Mouse (Mus musculus) lung, embryonic 14.5 days (tissue): ENCODE measurements around the gene Tsc2. TPM values are rescaled to one million over a fixed set of nuclear protein-coding genes. Genes with fewer than 3 reads are reported as not detected.
A peak's percentile ranks its signal among the peaks of the same experiment; 100 is the strongest.

Experiments used
- ATAC-seq: fragments of 200-750 bp; cut with Nextera tagmentation; 2 replicates; pipeline ENCODE4 v1.8.0; 2017; ENCODE audit warnings: mild to moderate bottlenecking, moderate TSS enrichment, moderate library complexity; ENCODE audit not compliant: insufficient read depth
- DNase-seq: peaks from one replicate; pipeline ENCODE4 v3.0.0-alpha.2; 2015
- H3K27ac ChIP-seq: fragments of 300-500 bp; sonication (generic); 2 replicates; pipeline ENCODE4 v1.5.1; 2014; ENCODE audit warnings: low read depth, mild to moderate bottlenecking, moderate library complexity
- H3K27me3 ChIP-seq: fragments of 300-500 bp; sonication (generic); 2 replicates; pipeline ENCODE4 v1.6.1; 2014; ENCODE audit warnings: low read length, control low read depth; ENCODE audit not compliant: insufficient read depth
- H3K36me3 ChIP-seq: fragments of 300-500 bp; sonication (generic); 2 replicates; pipeline ENCODE4 v1.6.1; 2014; ENCODE audit warnings: control low read depth; ENCODE audit not compliant: insufficient read depth
- H3K4me1 ChIP-seq: fragments of 300-500 bp; sonication (generic); 2 replicates; pipeline ENCODE4 v1.6.1; 2014; ENCODE audit warnings: antibody characterized with exemption, control low read depth; ENCODE audit not compliant: insufficient read depth
- H3K4me2 ChIP-seq: fragments of 300-500 bp; sonication (generic); 2 replicates; pipeline ENCODE4 v1.6.1; 2014; ENCODE audit warnings: mild to moderate bottlenecking
- H3K4me3 ChIP-seq: fragments of 300-500 bp; sonication (generic); 2 replicates; pipeline ENCODE4 v1.5.1; 2014; ENCODE audit warnings: low read depth, low read length
- H3K9ac ChIP-seq: fragments of 300-500 bp; sonication (generic); 2 replicates; pipeline ENCODE4 v1.6.1; 2014
- H3K9me3 ChIP-seq: fragments of 300-500 bp; sonication (generic); 2 replicates; pipeline ENCODE4 v1.6.1; 2016; ENCODE audit warnings: low read depth, low read length, control low read depth
- CTCF ChIP-seq: IDR thresholded peaks from 2 replicates; pipeline ENCODE4 v1.5.1; 2016; ENCODE audit warnings: antibody characterized with exemption, low read depth
- WGBS: fragments of 180-500 bp; shearing (Covaris S2); extraction: QIAGEN DNeasy Blood & Tissue Kit; methylation state at CpG from one replicate; pipeline ENCODE4 v1.1.7; 2014; 5-methylcytosine and 5-hydroxymethylcytosine counted together
- polyA plus RNA-seq: library from polyadenylated mRNA; unstranded; fragments of >200 nt; fragmentation: Nextera tagmentation; extraction: Ambion mirVana; gene quantifications from 2 replicates; pipeline ENCODE4 v1.2.1, GENCODE M21; 2014

Tsc2 gene
- polyA plus RNA-seq, 1 experiment from 2014 or later = 66.5 TPM

DNA sequence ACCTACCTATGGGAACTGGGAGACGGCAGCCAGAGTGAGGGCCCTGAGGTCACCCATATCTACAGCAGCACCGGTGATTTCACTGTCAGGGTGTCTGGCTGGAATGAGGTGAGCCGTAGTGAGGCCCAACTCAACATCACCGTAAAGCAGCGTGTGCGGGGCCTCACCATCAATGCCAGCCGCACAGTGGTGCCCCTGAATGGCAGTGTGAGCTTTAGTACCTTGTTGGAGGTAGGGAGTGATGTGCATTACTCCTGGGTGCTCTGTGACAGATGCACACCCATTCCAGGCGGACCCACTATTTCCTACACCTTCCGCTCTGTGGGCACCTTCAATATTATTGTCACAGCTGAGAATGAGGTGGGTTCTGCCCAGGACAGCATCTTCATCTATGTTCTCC is 58.6 kb downstream of the Tsc2 start:
- DNase-seq = no peak
- H3K4me1 ChIP-seq = no peaks in the 10 kb centered on the region
- no peaks in the 10 kb centered on the region for H3K9me3 ChIP-seq
- no peaks in the 10 kb centered on the region for H3K27me3 ChIP-seq
- ATAC-seq = no peak
- no peak overlapping the region for H3K9ac ChIP-seq
- WGBS = 90% methylated on average over 9 of the region's 9 CpGs
- H3K36me3 ChIP-seq = peaks cover 98% of the 10 kb centered on the region
- no peak overlapping the region for H3K4me2 ChIP-seq
- TF ChIP-seq CTCF = no peak
- H3K4me3 ChIP-seq = no peak overlapping the region
- H3K27ac ChIP-seq = no peak overlapping the region

DNA sequence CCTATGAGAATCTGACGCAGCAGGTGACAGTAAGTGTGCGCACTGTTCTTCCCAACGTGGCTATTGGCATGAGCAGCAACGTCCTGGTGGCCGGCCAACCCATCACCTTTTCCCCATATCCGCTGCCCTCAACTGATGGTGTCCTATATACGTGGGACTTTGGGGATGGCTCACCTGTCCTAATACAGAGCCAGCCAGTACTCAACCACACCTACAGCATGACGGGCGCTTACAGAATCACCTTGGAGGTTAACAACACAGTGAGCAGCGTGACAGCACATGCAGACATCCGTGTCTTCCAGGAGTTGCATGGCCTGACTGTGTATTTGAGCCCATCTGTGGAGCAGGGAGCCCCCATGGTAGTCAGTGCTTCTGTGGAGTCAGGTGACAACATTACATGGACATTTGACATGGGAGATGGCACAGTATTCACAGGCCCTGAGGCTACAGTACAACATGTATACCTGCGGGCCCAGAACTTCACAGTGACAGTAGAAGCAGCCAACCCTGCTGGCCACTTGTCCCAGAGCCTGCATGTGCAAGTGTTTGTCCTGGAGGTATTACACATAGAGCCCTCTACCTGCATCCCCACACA is 59.7 kb downstream of the Tsc2 start:
- no peaks in the 10 kb centered on the region for H3K27me3 ChIP-seq
- H3K9ac ChIP-seq = no peak overlapping the region
- no peak overlapping the region for H3K4me3 ChIP-seq
- no peaks in the 10 kb centered on the region for H3K4me1 ChIP-seq
- H3K36me3 ChIP-seq = peaks cover 98% of the 10 kb centered on the region
- H3K9me3 ChIP-seq = no peaks in the 10 kb centered on the region
- WGBS = 92% methylated on average over 12 of the region's 12 CpGs
- no peak for TF ChIP-seq CTCF
- no peak overlapping the region for H3K27ac ChIP-seq
- H3K4me2 ChIP-seq = no peak overlapping the region
- ATAC-seq (no peak), DNase-seq (no peak)

DNA sequence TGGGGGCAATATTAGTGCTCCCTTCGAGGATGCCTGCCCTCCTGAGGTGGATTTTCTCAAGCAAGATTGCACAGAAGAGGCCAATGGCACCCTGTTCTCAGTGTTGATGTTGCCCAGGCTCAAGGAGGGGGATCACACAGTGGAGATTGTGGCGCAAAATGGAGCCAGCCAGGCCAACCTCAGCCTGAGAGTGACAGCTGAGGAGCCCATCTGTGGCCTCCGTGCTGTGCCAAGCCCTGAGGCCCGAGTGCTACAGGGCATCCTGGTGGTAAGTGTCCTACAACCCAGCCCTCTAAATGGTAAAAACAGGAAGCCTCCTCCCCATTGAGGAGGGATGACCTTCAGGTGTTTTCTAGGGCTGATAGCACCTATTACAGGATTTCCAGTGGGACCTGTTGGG is 62.6 kb downstream of the Tsc2 start:
- Histone ChIP-seq H3K9ac (no peak overlapping the region), H3K27me3 (no peaks in the 10 kb centered on the region), H3K27ac (no peak overlapping the region), H3K4me2 (no peak overlapping the region), H3K36me3 (peaks cover 84% of the 10 kb centered on the region), H3K4me3 (no peak overlapping the region), H3K4me1 (no peaks in the 10 kb centered on the region), H3K9me3 (no peaks in the 10 kb centered on the region)
- TF ChIP-seq CTCF = no peak
- DNase-seq (no peak), ATAC-seq (no peak)
- 91% methylated on average over 4 of the region's 4 CpGs for WGBS

DNA sequence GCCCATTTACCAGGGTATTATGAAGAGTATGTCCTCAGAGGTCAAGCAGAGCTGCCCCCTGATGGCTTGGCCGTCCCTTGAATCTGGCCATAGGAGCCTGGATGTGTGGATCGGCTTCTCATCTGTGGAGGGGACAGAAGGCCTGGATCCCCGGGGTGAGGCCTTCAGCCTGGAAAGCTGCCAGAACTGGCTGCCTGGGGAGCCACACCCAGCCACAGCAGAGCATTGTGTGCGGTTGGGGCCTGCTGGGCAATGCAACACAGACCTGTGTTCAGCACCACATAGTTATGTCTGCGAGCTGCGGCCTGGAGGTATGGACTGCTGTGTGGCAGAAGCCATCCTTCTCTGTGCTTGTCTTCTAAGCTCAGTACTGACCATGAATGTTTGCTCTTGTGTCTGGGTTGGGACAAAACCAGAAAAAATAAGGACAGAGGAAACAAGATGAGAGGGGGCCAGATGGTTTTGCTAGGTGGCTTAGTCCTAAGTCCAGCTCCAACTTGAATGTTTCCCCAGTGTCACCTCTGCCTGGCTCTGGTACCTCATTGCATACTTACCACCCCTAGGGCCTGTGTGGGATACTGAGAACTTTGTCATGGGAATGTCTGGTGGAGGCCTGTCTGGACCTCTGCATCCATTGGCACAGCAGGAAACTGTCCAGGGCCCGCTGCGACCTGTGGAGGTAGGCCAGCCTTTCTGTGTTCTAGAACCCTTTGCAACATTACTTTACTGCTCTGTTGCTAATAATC is 65.2 kb downstream of the Tsc2 start:
- peak overlapping the region; percentile 20; the same call in 1 of the 2 replicates for H3K9ac ChIP-seq
- H3K4me3 ChIP-seq = no peak overlapping the region
- no peak overlapping the region for H3K4me2 ChIP-seq
- no peaks in the 10 kb centered on the region for H3K27me3 ChIP-seq
- H3K36me3 ChIP-seq = peaks cover 61% of the 10 kb centered on the region
- ATAC-seq (no peak; the same call in 1 of the 2 replicates), DNase-seq (peak; percentile 55)
- no peaks in the 10 kb centered on the region for H3K9me3 ChIP-seq
- 68% methylated on average over 8 of the region's 8 CpGs for WGBS
- H3K4me1 ChIP-seq = no peaks in the 10 kb centered on the region
- no peak for TF ChIP-seq CTCF
- H3K27ac ChIP-seq = no peak overlapping the region

DNA sequence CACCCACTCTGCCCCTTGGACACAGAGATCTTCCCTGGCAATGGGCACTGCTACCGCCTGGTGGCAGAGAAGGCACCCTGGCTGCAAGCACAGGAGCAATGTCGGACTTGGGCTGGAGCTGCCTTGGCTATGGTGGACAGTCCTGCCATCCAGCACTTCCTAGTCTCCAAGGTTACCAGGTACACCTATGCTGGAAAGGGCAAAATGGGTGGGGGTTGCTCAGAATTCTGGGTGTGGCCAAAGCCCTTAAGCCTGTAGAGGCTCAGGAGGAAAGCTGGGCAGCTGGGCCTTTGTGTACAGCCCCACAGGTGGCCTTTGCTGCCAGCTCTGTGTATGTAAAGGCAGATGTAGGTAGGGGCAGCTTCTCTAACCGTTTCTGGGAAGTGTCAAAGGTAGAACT is 66.6 kb downstream of the Tsc2 start:
- H3K4me2 ChIP-seq = no peak overlapping the region
- 89% methylated on average over 3 of the region's 3 CpGs for whole genome bisulfite sequencing
- H3K9ac ChIP-seq = no peak overlapping the region
- no peaks in the 10 kb centered on the region for H3K27me3 ChIP-seq
- no peak for DNase-seq
- H3K4me3 ChIP-seq = no peak overlapping the region
- no peak; the same call in 1 of the 2 replicates for TF ChIP-seq CTCF
- no peak overlapping the region for H3K27ac ChIP-seq
- H3K4me1 ChIP-seq = no peaks in the 10 kb centered on the region
- no peaks in the 10 kb centered on the region for H3K9me3 ChIP-seq
- no peak for ATAC-seq
- H3K36me3 ChIP-seq = peaks cover 46% of the 10 kb centered on the region

DNA sequence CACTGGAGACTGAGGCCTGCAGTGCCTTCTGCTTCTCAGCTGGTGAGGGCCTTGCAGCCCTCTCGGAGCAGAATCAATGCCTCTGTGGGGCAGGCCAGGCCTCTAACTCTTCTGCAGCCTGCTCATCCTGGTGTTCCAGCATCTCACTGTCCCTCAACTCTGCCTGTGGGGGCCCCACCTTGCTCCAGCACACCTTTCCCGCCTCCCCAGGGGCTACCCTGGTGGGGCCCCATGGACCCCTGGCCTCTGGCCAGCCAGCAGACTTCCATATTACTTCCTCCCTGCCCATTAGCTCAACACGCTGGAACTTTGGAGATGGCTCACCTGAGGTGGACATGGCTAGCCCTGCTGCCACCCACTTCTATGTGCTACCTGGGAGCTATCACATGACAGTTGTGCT is 67.3 kb downstream of the Tsc2 start:
- H3K4me2 ChIP-seq = no peak overlapping the region
- H3K4me1 ChIP-seq = no peaks in the 10 kb centered on the region
- WGBS = 81% methylated on average over 3 of the region's 3 CpGs
- ATAC-seq (no peak), DNase-seq (no peak)
- H3K36me3 ChIP-seq = peaks cover 39% of the 10 kb centered on the region
- H3K4me3 ChIP-seq = no peak overlapping the region
- no peak for TF ChIP-seq CTCF
- H3K27me3 ChIP-seq = no peaks in the 10 kb centered on the region
- no peaks in the 10 kb centered on the region for H3K9me3 ChIP-seq
- H3K27ac ChIP-seq = no peak overlapping the region
- H3K9ac ChIP-seq = no peak overlapping the region

DNA sequence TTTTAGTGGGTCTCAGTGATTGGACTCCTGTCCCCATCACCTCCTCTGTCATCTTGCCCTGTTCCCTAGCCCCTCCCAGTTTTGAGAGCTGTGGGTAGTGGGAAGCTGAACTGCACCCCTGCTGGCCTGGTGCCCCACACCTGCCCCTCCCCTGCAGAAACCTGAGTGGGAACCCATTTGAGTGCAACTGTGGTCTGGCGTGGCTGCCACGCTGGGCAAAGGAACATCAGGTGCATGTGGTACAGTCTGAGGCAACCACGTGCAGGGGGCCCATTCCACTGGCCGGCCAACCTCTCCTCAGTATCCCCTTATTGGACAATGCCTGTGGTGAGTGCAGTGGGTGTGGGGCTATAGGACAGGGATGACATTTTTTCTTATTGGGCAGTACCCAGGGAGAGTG is 68.0 kb downstream of the Tsc2 start:
- 93% methylated on average over 4 of the region's 4 CpGs for WGBS
- DNase-seq (no peak), ATAC-seq (no peak)
- Histone ChIP-seq H3K4me1 (no peaks in the 10 kb centered on the region), H3K9me3 (no peaks in the 10 kb centered on the region), H3K9ac (no peak overlapping the region), H3K4me2 (no peak overlapping the region), H3K27ac (no peak overlapping the region), H3K4me3 (no peak overlapping the region), H3K36me3 (peaks cover 33% of the 10 kb centered on the region), H3K27me3 (no peaks in the 10 kb centered on the region)
- TF ChIP-seq CTCF = no peak
